Mouse (Mus musculus) limb, embryonic 15.5 days (tissue): ENCODE results near the gene Slc44a1. TPM values are rescaled to one million over a fixed set of nuclear protein-coding genes. Genes with fewer than 3 reads are reported as not detected.

Experiments
- ATAC-seq: fragments of 200-750 bp; cut with Nextera tagmentation; 2 replicates; pipeline ENCODE4 v1.8.0; 2017; ENCODE audit warnings: low read depth, moderate TSS enrichment; ENCODE audit not compliant: insufficient number of reproducible peaks, low FRiP score, low TSS enrichment
- H3K27ac ChIP-seq: fragments of 300-500 bp; sonication (generic); 2 replicates; pipeline ENCODE4 v1.5.1; 2015; ENCODE audit warnings: moderate library complexity, mild to moderate bottlenecking, inconsistent platforms
- H3K27me3 ChIP-seq: fragments of 300-500 bp; sonication (generic); 2 replicates; pipeline ENCODE4 v1.6.1; 2015; ENCODE audit warnings: inconsistent platforms
- H3K36me3 ChIP-seq: fragments of 300-500 bp; sonication (generic); 2 replicates; pipeline ENCODE4 v1.6.1; 2015; ENCODE audit warnings: inconsistent platforms
- H3K4me1 ChIP-seq: fragments of 300-500 bp; sonication (generic); 2 replicates; pipeline ENCODE4 v1.6.1; 2015; ENCODE audit warnings: inconsistent platforms
- H3K4me2 ChIP-seq: fragments of 300-500 bp; sonication (generic); 2 replicates; pipeline ENCODE4 v1.6.1; 2015; ENCODE audit warnings: mild to moderate bottlenecking, inconsistent platforms
- H3K4me3 ChIP-seq: fragments of 300-500 bp; sonication (generic); 2 replicates; pipeline ENCODE4 v1.5.1; 2015; ENCODE audit warnings: mild to moderate bottlenecking, inconsistent platforms
- H3K9ac ChIP-seq: fragments of 300-500 bp; sonication (generic); 2 replicates; pipeline ENCODE4 v1.6.1; 2015; ENCODE audit warnings: inconsistent platforms
- H3K9me3 ChIP-seq: fragments of 300-500 bp; sonication (generic); 2 replicates; pipeline ENCODE4 v1.6.1; 2016; ENCODE audit warnings: inconsistent platforms
- WGBS: fragments of 180-500 bp; shearing (Covaris S2); methylation state at CpG from one replicate; pipeline ENCODE4 v1.1.7; 2015; 5-methylcytosine and 5-hydroxymethylcytosine counted together
- polyA plus RNA-seq: library from polyadenylated mRNA; unstranded; fragments of >200 nt; fragmentation: Nextera tagmentation; extraction: Ambion mirVana; gene quantifications from 2 replicates; pipeline ENCODE4 v1.2.1, GENCODE M21; 2015

The Slc44a1 gene
- polyA plus RNA-seq, 1 experiment from 2014 or later: 36.9 TPM

GRCm38 (mm10) chr4:53438386-53438785 lies 1.8 kb upstream of the Slc44a1 start:
- no peak overlapping the region for H3K27ac ChIP-seq
- no peak overlapping the region for H3K9ac ChIP-seq
- WGBS: 65% methylated on average over 2 of the region's 2 CpGs
- H3K27me3 ChIP-seq: no peaks in the 10 kb centered on the region
- H3K4me1 ChIP-seq: peaks cover 29% of the 10 kb centered on the region
- no peaks in the 10 kb centered on the region for H3K36me3 ChIP-seq
- H3K4me3 ChIP-seq: no peak overlapping the region
- no peak overlapping the region for H3K4me2 ChIP-seq
- ATAC-seq: no peak
- H3K9me3 ChIP-seq: no peaks in the 10 kb centered on the region

- peak overlapping the region; percentile 89; the same call in 1 of the 2 replicates for H3K4me3 ChIP-seq
- no peaks in the 10 kb centered on the region for H3K36me3 ChIP-seq
- H3K27me3 ChIP-seq: no peaks in the 10 kb centered on the region
- no peak for ATAC-seq
- WGBS: 71% methylated on average over 7 of the region's 7 CpGs
- peak overlapping the region; percentile 98 for H3K4me2 ChIP-seq
- peaks cover 29% of the 10 kb centered on the region for H3K4me1 ChIP-seq
- no peak overlapping the region for H3K9ac ChIP-seq
- H3K9me3 ChIP-seq: no peaks in the 10 kb centered on the region
- H3K27ac ChIP-seq: 0 out of 2 replicates have a peak overlapping the region, but pooled peaks have one; percentile 89
Observed at GRCm38 (mm10) chr4:53438836-53439480, 1.3 kb upstream of the Slc44a1 start.

GRCm38 (mm10) chr4:53439636-53440009 lies 590 bp upstream of the Slc44a1 start:
- Histone ChIP-seq H3K4me3 (peak overlapping the region; percentile 89), H3K9me3 (no peaks in the 10 kb centered on the region), H3K27ac (peak overlapping the region; percentile 89), H3K4me1 (peaks cover 29% of the 10 kb centered on the region), H3K9ac (peak overlapping the region; percentile 65), H3K36me3 (no peaks in the 10 kb centered on the region), H3K4me2 (peak overlapping the region; percentile 98), H3K27me3 (no peaks in the 10 kb centered on the region)
- ATAC-seq: no peak
- WGBS: 14% methylated on average over 9 of the region's 9 CpGs

GRCm38 (mm10) chr4:53440816-53441571 lies 781 bp downstream of the Slc44a1 start:
- no peaks in the 10 kb centered on the region for H3K27me3 ChIP-seq
- under 1% methylated on average over 44 of the region's 45 CpGs for WGBS
- H3K4me1 ChIP-seq: peaks cover 29% of the 10 kb centered on the region
- peak overlapping the region; percentile 65 for H3K9ac ChIP-seq
- peak overlapping the region; percentile 98 for H3K4me2 ChIP-seq
- no peaks in the 10 kb centered on the region for H3K9me3 ChIP-seq
- peak overlapping the region; percentile 89 for H3K4me3 ChIP-seq
- H3K27ac ChIP-seq: peak overlapping the region; percentile 89
- H3K36me3 ChIP-seq: no peaks in the 10 kb centered on the region
- ATAC-seq: no peak

GRCm38 (mm10) chr4:53441683-53442082 lies 1.5 kb downstream of the Slc44a1 start:
- no peak overlapping the region for H3K9ac ChIP-seq
- no peaks in the 10 kb centered on the region for H3K27me3 ChIP-seq
- no peaks in the 10 kb centered on the region for H3K36me3 ChIP-seq
- peak overlapping the region; percentile 98 for H3K4me2 ChIP-seq
- no peaks in the 10 kb centered on the region for H3K9me3 ChIP-seq
- H3K27ac ChIP-seq: no peak overlapping the region
- 33% methylated on average over 4 of the region's 4 CpGs for WGBS
- H3K4me3 ChIP-seq: peak overlapping the region; percentile 89
- H3K4me1 ChIP-seq: peaks cover 29% of the 10 kb centered on the region
- no peak for ATAC-seq

GRCm38 (mm10) chr4:53446216-53446615 lies 6.0 kb downstream of the Slc44a1 start:
- no peak for ATAC-seq
- peaks cover 21% of the 10 kb centered on the region for H3K4me1 ChIP-seq
- H3K4me2 ChIP-seq: no peak overlapping the region
- H3K36me3 ChIP-seq: no peaks in the 10 kb centered on the region
- H3K27me3 ChIP-seq: no peaks in the 10 kb centered on the region
- H3K9ac ChIP-seq: no peak overlapping the region
- 68% methylated on average over 3 of the region's 3 CpGs for WGBS
- no peak overlapping the region for H3K27ac ChIP-seq
- H3K9me3 ChIP-seq: no peaks in the 10 kb centered on the region
- H3K4me3 ChIP-seq: no peak overlapping the region

GRCm38 (mm10) chr4:53447773-53448172 lies 7.6 kb downstream of the Slc44a1 start:
- H3K27ac ChIP-seq: no peak overlapping the region

GRCm38 (mm10) chr4:53450736-53451135 lies 10.5 kb downstream of the Slc44a1 start:
- Histone ChIP-seq H3K27me3 (no peaks in the 10 kb centered on the region), H3K9me3 (no peaks in the 10 kb centered on the region), H3K4me1 (peaks cover 19% of the 10 kb centered on the region), H3K4me2 (no peak overlapping the region), H3K9ac (no peak overlapping the region), H3K36me3 (no peaks in the 10 kb centered on the region), H3K4me3 (no peak overlapping the region), H3K27ac (no peak overlapping the region)
- no peak for ATAC-seq
- 61% methylated on average over 7 of the region's 7 CpGs for WGBS

More at GRCm38 (mm10) chr4:53447773-53448172, 7.6 kb downstream of the Slc44a1 start:
- no peak for ATAC-seq
- no peaks in the 10 kb centered on the region for H3K9me3 ChIP-seq
- no peak overlapping the region for H3K4me3 ChIP-seq
- whole genome bisulfite sequencing: 92% methylated on average over 4 of the region's 4 CpGs
- H3K4me2 ChIP-seq: no peak overlapping the region
- no peak overlapping the region for H3K9ac ChIP-seq
- no peaks in the 10 kb centered on the region for H3K27me3 ChIP-seq
- H3K4me1 ChIP-seq: peaks cover 18% of the 10 kb centered on the region
- H3K36me3 ChIP-seq: no peaks in the 10 kb centered on the region

- H3K27ac ChIP-seq: no peak overlapping the region
- H3K4me3 ChIP-seq: no peak overlapping the region
- no peak overlapping the region for H3K4me2 ChIP-seq
- whole genome bisulfite sequencing: 44% methylated on average over 4 of the region's 4 CpGs
- H3K9ac ChIP-seq: no peak overlapping the region
- H3K4me1 ChIP-seq: peaks cover 19% of the 10 kb centered on the region
- H3K36me3 ChIP-seq: no peaks in the 10 kb centered on the region
- H3K27me3 ChIP-seq: no peaks in the 10 kb centered on the region
- ATAC-seq: no peak
- H3K9me3 ChIP-seq: no peaks in the 10 kb centered on the region
Observed at GRCm38 (mm10) chr4:53451887-53452286, 11.7 kb downstream of the Slc44a1 start.

GRCm38 (mm10) chr4:53452457-53452856 lies 12.2 kb downstream of the Slc44a1 start:
- H3K36me3 ChIP-seq: no peaks in the 10 kb centered on the region
- H3K27me3 ChIP-seq: no peaks in the 10 kb centered on the region
- no peak overlapping the region for H3K4me3 ChIP-seq
- no peak overlapping the region for H3K27ac ChIP-seq
- H3K9me3 ChIP-seq: no peaks in the 10 kb centered on the region
- ATAC-seq: no peak
- WGBS: 77% methylated on average over 1 of the region's 1 CpGs
- H3K9ac ChIP-seq: no peak overlapping the region
- no peak overlapping the region for H3K4me2 ChIP-seq
- peaks cover 19% of the 10 kb centered on the region for H3K4me1 ChIP-seq

- Histone ChIP-seq H3K9ac (no peak overlapping the region), H3K4me1 (peaks cover 19% of the 10 kb centered on the region), H3K36me3 (no peaks in the 10 kb centered on the region), H3K4me2 (no peak overlapping the region), H3K9me3 (no peaks in the 10 kb centered on the region), H3K27ac (no peak overlapping the region), H3K4me3 (no peak overlapping the region), H3K27me3 (no peaks in the 10 kb centered on the region)
- WGBS: 58% methylated on average over 10 of the region's 10 CpGs
- ATAC-seq: no peak
Observed at GRCm38 (mm10) chr4:53452976-53453889, 13.0 kb downstream of the Slc44a1 start.
